Mouse (Mus musculus): Measurements from ENCODE around the gene Vsig10. TPM values are rescaled to one million over a fixed set of nuclear protein-coding genes. Genes with fewer than 3 reads are reported as not detected.

Gene Vsig10
- polyA plus RNA-seq, 1 experiment from 2014 or later = 1.8 TPM

DNA sequence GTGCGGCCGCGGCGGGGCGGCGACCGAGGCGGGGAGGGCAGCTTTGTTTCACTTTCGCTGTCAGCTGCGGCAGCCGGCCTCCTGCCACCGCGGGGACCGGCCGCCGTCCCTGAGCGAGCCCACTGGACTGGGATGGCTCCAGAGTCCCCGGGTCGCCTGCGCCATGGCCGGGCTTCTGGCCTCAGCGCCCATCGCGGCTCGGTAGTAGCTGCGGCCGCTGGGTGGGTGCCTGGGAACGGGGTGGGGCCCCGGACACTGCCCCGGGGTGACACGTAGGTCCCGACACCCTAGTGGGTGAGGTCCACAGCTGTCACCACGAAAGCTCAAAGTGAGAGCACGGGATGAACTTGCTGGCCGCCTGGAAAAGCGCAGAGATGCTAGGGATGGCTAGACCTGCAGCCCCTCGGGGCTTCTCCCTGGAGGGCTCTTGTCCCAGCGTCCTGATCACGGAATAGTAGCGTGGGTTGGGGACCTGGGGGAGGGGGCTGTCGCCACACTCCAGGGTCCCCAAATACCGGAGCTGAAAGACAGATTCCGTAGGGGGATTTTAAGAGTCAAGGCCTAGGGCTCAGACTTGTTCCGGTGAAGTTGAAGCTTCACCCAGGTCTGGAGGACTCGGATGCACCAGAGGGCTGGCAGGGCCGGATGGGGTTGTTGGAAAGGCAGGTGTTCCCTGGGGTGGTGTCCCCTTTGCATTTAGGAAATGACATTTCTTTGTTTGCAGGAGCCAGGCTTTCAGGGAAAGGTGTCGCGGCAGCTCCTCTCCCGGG, 38.8 kb downstream of the Vsig10 start:
- Histone ChIP-seq H3K9ac (replicated peaks) (peak overlapping the region; percentile 96), H3K4me3 (replicated peaks) (peak overlapping the region; percentile 92), H3K27me3 (replicated peaks) (no peaks in the 10 kb centered on the region), H3K4me2 (peak overlapping the region; percentile 93), H3K36me3 (no peaks in the 10 kb centered on the region), H3K4me1 (peaks cover 56% of the 10 kb centered on the region), H3K9me3 (replicated peaks) (no peaks in the 10 kb centered on the region), H3K27ac (replicated peaks) (peak overlapping the region; percentile 92)
- peak; percentile 57 for ATAC-seq (ENCODE audit: low FRiP score)
- under 1% methylated on average over 49 of the region's 49 CpGs for WGBS

DNA sequence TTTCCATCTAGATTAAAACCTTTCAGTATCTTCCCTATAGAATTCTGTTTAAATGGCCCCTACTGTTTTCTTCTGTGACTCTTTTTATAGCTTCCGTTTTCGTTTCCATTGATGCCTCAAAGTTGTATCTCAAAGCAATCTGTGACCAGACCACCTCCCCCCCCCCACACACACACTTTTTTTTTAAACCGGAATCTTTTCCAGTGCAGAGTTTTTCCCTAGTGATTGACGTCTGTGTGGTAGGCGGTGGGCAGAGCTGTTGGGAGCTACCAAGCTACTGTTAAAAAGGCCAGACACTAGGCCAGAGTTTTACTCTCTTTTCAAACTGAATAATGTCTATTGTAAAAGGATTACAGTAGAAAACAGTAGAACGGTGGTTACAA, 39.4 kb downstream of the Vsig10 start:
- Histone ChIP-seq H3K9me3 (replicated peaks) (no peaks in the 10 kb centered on the region), H3K4me2 (peak overlapping the region; percentile 93), H3K9ac (replicated peaks) (peak overlapping the region; percentile 96), H3K27ac (replicated peaks) (peak overlapping the region; percentile 92), H3K36me3 (0 out of 2 replicates have a peak, but pooled peaks cover under 1% of the 10 kb centered on the region), H3K27me3 (replicated peaks) (no peaks in the 10 kb centered on the region), H3K4me1 (peaks cover 62% of the 10 kb centered on the region), H3K4me3 (replicated peaks) (peak overlapping the region; percentile 92)
- 2% methylated on average over 6 of the region's 6 CpGs for WGBS
- ATAC-seq (ENCODE audit: low FRiP score) = no peak

DNA sequence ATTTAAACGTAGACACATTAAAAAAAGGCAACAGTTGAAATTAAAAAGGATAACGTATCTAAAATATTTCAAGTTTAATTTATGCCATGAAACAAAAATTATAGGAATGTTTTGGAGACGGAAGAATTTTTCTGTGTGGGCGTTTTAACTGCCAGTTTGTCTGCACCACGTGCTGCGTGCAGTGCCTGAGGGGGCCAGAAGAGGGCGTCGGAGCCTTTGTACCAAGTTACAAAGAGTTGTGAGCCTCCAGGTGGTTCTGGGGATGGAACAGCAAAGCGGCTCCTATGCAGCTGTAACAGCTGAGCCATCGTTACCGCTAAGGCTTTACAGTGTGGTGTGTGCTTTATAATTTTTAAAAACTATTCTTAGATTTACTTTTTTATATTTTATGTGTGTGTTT, 39.8 kb downstream of the Vsig10 start:
- H3K4me1 ChIP-seq = peaks cover 66% of the 10 kb centered on the region
- ATAC-seq (ENCODE audit: low FRiP score) = no peak
- no peaks in the 10 kb centered on the region for H3K27me3 ChIP-seq (replicated peaks)
- no peaks in the 10 kb centered on the region for H3K9me3 ChIP-seq (replicated peaks)
- peak overlapping the region; percentile 93 for H3K4me2 ChIP-seq
- H3K27ac ChIP-seq (replicated peaks) = peak overlapping the region; percentile 92; the same call in 1 of the 2 replicates
- H3K4me3 ChIP-seq (replicated peaks) = peak overlapping the region; percentile 92
- H3K9ac ChIP-seq (replicated peaks) = no peak overlapping the region
- peaks cover 4% of the 10 kb centered on the region; the same call in 1 of the 2 replicates for H3K36me3 ChIP-seq
- 26% methylated on average over 11 of the region's 11 CpGs for WGBS

DNA sequence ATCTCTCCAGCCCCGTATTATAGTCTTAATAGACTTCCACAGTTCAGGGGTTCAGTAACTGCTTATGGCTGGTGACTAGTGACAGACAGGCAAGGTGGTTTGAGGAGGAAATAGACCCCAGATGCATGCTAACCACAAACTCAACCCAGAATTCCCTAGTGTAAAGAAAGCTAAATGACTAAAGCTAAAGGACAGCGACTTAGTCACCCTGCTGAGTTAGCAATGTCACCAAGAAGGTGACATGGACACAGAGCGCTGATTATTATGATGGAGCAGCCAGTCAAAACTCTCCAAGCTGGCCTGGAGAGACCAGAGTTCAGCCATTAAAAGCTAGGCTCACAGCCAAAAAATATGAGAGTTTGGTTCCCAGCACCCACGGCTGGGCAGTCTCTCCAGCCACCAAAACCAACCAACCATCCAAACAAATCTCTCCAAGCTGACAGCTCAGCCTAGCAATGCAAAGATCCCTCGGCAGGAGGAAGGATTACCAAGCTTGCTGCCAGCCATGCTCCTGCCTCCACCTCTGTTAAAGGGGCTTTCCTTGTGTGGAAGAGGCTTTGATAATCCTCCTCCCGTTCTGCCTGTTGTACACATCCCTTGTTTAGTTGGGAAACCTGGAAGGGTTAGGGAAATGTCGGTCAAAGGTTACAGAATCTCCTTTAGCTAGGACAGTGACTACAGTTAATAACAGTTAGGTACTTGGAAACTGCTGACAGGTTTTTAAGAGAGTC, 40.8 kb downstream of the Vsig10 start:
- Histone ChIP-seq H3K4me2 (peak overlapping the region; percentile 93), H3K36me3 (peaks cover 14% of the 10 kb centered on the region), H3K9ac (replicated peaks) (0 out of 2 replicates have a peak overlapping the region, but pooled peaks have one; percentile 15), H3K4me1 (peaks cover 66% of the 10 kb centered on the region), H3K27me3 (replicated peaks) (no peaks in the 10 kb centered on the region), H3K27ac (replicated peaks) (no peak overlapping the region), H3K4me3 (replicated peaks) (no peak overlapping the region), H3K9me3 (replicated peaks) (no peaks in the 10 kb centered on the region)
- no peak for ATAC-seq (ENCODE audit: low FRiP score)
- 45% methylated on average over 7 of the region's 7 CpGs for WGBS

DNA sequence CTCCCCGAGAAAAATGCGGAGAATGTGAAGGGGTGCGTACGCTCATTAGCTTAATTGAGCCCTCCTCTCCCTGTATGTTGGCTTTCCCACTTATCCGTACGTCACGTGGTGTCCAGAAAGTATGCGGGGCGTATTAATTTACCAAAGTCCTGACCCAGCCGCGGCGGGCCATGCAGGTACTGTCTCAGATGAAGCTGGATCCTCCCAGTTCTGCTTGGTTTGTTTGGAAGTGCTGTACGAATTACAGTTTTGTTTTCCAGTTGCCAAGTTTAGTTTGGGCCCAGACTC, 41.3 kb downstream of the Vsig10 start:
- H3K9ac ChIP-seq (replicated peaks) = no peak overlapping the region
- peaks cover 64% of the 10 kb centered on the region for H3K4me1 ChIP-seq
- 55% methylated on average over 13 of the region's 13 CpGs for WGBS
- H3K36me3 ChIP-seq = peaks cover 19% of the 10 kb centered on the region
- H3K27me3 ChIP-seq (replicated peaks) = no peaks in the 10 kb centered on the region
- no peaks in the 10 kb centered on the region for H3K9me3 ChIP-seq (replicated peaks)
- H3K27ac ChIP-seq (replicated peaks) = no peak overlapping the region
- peak overlapping the region; percentile 93 for H3K4me2 ChIP-seq
- ATAC-seq (ENCODE audit: low FRiP score) = no peak
- H3K4me3 ChIP-seq (replicated peaks) = no peak overlapping the region

GRCm38 (mm10) chr5:117360631-117361541, 42.0 kb downstream of the Vsig10 start:
- Histone ChIP-seq H3K4me1 (peaks cover 56% of the 10 kb centered on the region), H3K9me3 (replicated peaks) (no peaks in the 10 kb centered on the region), H3K4me2 (peak overlapping the region; percentile 7; the same call in 1 of the 2 replicates), H3K36me3 (peaks cover 25% of the 10 kb centered on the region), H3K9ac (replicated peaks) (no peak overlapping the region), H3K27me3 (replicated peaks) (no peaks in the 10 kb centered on the region), H3K27ac (replicated peaks) (no peak overlapping the region), H3K4me3 (replicated peaks) (no peak overlapping the region)
- no peak for ATAC-seq (ENCODE audit: low FRiP score)
- 36% methylated on average over 13 of the region's 13 CpGs for WGBS

DNA sequence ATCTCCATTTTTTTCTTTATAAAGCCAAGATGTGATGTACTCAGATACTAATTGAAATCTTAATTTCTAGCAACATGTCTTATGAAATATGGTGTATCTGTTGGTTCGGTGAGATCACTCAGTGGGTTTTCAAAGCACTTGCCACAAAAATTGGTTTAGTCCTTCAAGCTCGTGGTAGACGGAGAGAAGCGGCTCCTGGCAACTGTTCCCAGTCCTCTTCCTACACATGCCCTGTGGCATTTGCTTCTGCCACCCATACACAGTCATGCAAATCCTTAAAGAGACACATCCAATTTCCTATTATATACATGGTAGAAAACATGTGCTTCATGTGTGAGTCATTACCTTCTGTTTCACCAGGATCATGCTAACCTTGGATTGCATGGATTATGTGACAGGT, 42.7 kb downstream of the Vsig10 start:
- Histone ChIP-seq H3K4me1 (peaks cover 49% of the 10 kb centered on the region), H3K4me3 (replicated peaks) (no peak overlapping the region), H3K36me3 (peaks cover 31% of the 10 kb centered on the region), H3K4me2 (no peak overlapping the region), H3K27me3 (replicated peaks) (no peaks in the 10 kb centered on the region), H3K9ac (replicated peaks) (no peak overlapping the region), H3K9me3 (replicated peaks) (no peaks in the 10 kb centered on the region), H3K27ac (replicated peaks) (no peak overlapping the region)
- WGBS = 70% methylated on average over 4 of the region's 4 CpGs
- ATAC-seq (ENCODE audit: low FRiP score) = no peak

DNA sequence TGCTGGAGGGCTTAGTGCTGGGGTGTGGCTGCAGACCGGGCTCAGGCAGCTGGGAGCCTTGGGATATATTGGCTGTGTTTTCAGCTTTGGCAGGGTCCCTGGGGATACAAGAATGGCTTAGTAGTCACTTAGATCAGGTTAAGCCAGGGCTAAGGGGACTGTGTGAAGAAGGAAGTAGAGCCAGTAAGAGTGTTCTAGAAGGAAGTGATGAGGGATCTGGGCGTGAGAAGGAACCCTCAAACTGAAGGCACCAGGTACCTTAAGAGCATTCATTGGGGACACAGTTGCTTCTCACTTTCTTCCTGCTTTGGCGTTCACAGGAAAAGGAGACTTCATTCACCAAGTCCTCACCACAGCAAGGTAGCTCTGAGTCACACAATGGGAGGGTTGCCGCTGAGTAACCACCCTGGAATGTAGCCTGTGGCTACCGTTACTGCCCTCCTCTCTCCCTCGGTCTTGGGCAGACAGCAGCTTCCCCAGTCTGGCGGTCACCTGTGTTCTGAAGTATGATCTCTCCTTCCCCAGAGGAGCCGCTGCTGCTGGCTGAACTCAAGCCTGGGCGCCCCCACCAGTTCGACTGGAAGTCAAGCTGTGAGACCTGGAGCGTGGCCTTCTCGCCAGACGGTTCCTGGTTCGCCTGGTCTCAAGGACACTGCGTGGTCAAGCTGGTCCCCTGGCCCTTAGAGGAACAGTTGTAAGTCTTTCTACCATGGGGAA, 44.3 kb downstream of the Vsig10 start:
- no peak overlapping the region for H3K4me3 ChIP-seq (replicated peaks)
- H3K4me2 ChIP-seq = no peak overlapping the region
- no peaks in the 10 kb centered on the region for H3K27me3 ChIP-seq (replicated peaks)
- no peaks in the 10 kb centered on the region for H3K9me3 ChIP-seq (replicated peaks)
- 67% methylated on average over 15 of the region's 15 CpGs for WGBS
- ATAC-seq (ENCODE audit: low FRiP score) = no peak
- H3K27ac ChIP-seq (replicated peaks) = no peak overlapping the region
- H3K9ac ChIP-seq (replicated peaks) = no peak overlapping the region
- H3K36me3 ChIP-seq = peaks cover 42% of the 10 kb centered on the region
- H3K4me1 ChIP-seq = peaks cover 48% of the 10 kb centered on the region

- peaks cover 55% of the 10 kb centered on the region for H3K36me3 ChIP-seq
These were observed 45.9 kb downstream of the Vsig10 start for GRCm38 (mm10) chr5:117364821-117365220.

GRCm38 (mm10) chr5:117365904-117366561, 47.1 kb downstream of the Vsig10 start:
- peaks cover 62% of the 10 kb centered on the region for H3K36me3 ChIP-seq
- peaks cover 20% of the 10 kb centered on the region for H3K4me1 ChIP-seq
- no peak overlapping the region for H3K4me3 ChIP-seq (replicated peaks)
- H3K4me2 ChIP-seq = no peak overlapping the region
- no peaks in the 10 kb centered on the region for H3K27me3 ChIP-seq (replicated peaks)
- 82% methylated on average over 13 of the region's 13 CpGs for WGBS
- H3K9ac ChIP-seq (replicated peaks) = no peak overlapping the region
- no peak overlapping the region for H3K27ac ChIP-seq (replicated peaks)
- ATAC-seq (ENCODE audit: low FRiP score) = no peak
- H3K9me3 ChIP-seq (replicated peaks) = no peaks in the 10 kb centered on the region

More at GRCm38 (mm10) chr5:117364821-117365220, 45.9 kb downstream of the Vsig10 start:
- peaks cover 32% of the 10 kb centered on the region for H3K4me1 ChIP-seq
- 82% methylated on average over 3 of the region's 3 CpGs for WGBS
- no peak overlapping the region for H3K4me2 ChIP-seq
- no peak overlapping the region for H3K27ac ChIP-seq (replicated peaks)
- H3K27me3 ChIP-seq (replicated peaks) = no peaks in the 10 kb centered on the region
- no peaks in the 10 kb centered on the region for H3K9me3 ChIP-seq (replicated peaks)
- H3K4me3 ChIP-seq (replicated peaks) = no peak overlapping the region
- ATAC-seq (ENCODE audit: low FRiP score) = no peak
- H3K9ac ChIP-seq (replicated peaks) = no peak overlapping the region

All from neural tube, embryonic 15.5 days (tissue).